Mouse (Mus musculus) thymus, postnatal 0 days (tissue): ENCODE data around the gene Itgb3. TPM values are rescaled to one million over a fixed set of nuclear protein-coding genes. Genes with fewer than 3 reads are reported as not detected.

Experiments used
- DNase-seq: peaks from one replicate; pipeline ENCODE4 v3.0.0-alpha.2; 2015; ENCODE audit warnings: low spot score
- polyA plus RNA-seq: library from polyadenylated mRNA; unstranded; fragments of >200 nt; fragmentation: Nextera tagmentation; extraction: Ambion mirVana; gene quantifications from 2 replicates; pipeline ENCODE4 v1.2.1, GENCODE M21; 2015

The Itgb3 gene
- polyA plus RNA-seq, 1 experiment from 2014 or later = 2.8 TPM

DNA sequence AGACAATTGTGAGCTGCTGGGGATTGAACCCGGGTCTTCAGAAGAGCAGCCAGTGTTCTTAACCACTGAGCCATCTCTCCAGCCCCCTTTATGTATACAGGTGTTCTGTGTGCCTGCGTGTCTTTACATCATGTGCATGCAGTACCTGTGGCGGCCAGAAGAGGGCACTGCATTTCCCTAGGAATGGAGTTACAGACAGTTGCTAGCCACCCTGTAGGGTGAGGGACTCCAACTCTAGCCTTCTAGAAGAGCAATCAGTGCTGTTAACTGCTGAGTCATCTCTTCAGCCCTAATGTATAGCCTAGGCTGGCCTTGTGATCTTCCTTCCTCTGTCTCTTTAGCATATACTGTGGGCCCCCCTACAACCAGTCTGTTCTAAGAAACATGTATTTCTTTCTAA, 40.8 kb downstream of the Itgb3 start:
- peak; percentile 47 for DNase-seq

DNA sequence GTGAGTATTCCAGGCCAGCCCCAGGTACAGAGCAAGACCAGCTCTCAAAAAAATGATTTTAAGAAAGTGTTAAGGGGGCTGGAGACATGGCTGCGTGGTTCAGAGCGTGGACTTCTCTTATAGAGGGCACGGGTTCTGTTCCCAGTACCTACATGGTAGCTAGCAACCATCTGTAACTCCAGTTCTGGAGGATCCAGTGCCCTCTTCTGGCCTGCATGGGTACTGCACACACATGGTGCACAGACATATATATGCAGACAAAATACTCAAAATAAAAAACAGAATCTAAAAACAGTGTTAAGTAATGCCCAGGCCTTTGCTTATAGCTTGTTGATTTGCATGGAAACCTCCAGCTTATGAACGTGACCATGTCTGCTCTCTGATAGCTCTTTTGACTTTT, 52.8 kb downstream of the Itgb3 start:
- no peak for DNase-seq

DNA sequence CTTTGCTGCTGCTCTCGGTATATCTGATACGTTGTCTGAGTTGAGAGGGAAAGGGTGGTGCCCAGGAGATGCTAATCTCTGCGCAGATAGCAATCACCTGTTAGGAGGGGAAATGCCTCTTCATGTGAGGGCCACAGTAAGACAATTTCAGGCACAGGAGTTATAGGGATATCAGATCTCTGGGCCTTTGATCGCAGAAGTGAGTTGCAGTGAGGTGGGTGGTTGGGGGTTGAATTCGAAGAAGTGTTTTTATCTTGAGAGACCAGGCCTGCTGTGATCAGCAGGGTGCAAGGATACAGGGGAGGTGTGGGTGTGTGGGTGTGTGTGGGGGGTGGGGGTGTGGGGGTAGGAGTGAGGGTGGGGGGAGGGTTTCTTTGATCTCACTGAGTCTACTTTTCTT, 53.3 kb downstream of the Itgb3 start:
- DNase-seq = peak; percentile 37

DNA sequence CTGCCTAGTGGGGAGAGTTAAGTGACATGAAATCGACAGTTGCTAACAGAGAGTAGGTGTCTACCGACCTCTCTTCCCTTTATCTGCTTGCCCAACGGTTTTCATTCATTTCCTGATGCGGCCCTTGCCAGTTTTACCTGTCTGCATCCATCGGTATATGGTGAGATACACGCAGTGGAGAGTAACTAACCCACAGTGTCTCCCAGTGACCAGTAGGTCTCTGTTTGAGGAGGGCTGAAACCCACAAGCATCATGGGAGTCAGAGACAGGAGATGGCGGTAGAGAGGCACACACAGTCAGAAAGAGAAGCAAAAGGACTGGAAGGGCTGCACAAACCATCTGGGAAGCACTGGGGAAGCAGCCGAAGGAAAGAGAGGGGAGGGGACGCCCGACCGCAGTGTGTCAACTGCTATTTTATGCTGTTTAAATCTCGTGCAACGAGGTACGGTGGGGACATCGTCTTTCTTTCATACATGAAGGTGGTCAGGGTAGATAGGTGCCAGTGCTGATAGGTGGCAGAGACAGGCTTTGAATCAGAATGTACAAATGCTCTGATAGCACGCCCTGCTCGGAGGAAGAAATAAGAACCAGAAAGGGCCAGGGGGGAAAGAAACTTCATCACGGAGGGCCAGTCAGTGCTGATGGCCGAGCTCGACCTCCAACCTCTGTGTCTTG, 53.9 kb downstream of the Itgb3 start:
- DNase-seq = peak; percentile 56

DNA sequence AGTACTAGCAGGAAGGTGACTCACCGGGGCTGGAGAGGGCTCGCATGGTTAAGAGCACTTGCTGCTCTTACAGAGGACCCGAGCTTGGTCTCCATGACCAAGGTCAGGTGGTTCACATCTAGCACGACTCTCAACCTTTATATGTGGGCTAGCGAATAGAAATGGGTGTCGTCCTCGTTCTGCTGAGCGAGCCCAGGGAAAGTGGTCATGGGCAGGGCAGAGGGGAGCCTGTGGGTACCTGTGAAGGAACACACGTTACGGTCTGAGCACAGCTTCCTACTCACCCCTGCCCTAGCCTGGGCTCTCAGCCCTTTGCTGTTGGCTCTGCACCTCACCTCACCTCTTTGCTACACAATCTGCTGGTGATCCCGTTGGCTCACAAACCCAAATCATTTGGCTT, 54.8 kb downstream of the Itgb3 start:
- no peak for DNase-seq

DNA sequence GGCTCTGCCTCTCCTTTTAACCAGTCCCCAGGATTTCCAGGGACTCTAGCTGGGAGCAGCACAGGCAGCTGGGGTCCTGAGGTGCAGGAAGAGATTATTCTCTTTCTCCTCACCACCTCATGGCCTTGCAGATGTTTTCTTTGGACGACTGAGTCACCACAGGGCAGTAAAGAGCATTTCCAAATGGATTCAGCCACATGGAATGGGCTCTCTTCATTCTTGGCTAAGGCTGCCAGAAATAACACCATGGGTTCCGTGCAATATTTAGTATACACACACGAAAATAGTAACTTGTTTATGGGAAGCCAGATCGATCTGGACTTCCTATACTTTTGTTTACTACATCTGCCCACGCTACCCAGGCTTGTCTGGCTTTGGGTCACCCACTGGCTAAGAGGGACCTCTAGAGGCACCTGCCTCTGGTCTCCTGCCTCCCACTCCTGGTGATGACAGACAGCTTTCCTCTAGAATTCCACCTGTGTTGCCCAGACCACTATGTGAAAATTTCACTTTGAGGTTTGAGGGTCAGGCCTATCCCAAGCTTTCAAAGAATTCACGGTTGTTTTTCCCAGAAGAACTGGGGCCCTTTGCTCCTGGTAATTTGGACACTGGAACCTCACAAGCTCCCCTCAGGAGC, 55.6 kb downstream of the Itgb3 start:
- no peak for DNase-seq

DNA sequence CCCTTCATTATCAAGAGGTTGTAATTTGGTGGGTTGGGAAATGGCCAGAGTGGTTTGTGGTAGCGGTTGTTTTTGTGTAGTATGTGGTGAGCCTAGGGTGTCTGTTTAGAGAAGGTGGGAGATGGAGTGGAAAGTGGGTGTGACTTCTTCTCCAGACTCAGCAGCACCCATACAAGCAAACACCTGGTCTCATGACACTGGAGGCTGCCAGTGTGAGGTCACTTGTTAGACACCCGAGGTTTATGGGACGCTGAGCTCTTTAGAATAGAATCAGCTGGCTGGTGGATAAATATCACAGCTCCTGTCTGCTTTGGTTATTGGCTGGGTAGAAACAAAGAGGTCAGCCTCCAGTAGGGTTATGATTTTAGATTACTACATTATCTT, 56.1 kb downstream of the Itgb3 start:
- DNase-seq = peak; percentile 66

DNA sequence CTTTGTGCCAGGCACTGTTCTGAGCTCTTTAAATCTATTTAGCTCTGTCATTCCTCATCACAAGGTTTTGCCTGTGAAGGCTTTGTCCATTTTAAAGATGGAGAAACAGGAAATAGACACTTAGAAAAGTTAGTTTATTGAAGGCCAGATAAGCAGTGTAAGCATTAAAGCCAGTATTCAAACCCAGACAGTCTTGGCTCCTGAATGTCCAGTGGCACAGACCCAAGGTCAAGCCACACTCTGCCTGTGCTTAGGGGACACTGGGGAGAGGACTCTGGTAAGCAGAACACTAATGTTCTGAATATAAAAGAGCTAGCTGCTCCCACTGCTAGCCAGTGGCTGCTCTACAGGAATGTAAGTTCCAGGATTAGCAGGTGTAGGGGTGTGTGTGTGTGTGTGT, 56.6 kb downstream of the Itgb3 start:
- no peak for DNase-seq

DNA sequence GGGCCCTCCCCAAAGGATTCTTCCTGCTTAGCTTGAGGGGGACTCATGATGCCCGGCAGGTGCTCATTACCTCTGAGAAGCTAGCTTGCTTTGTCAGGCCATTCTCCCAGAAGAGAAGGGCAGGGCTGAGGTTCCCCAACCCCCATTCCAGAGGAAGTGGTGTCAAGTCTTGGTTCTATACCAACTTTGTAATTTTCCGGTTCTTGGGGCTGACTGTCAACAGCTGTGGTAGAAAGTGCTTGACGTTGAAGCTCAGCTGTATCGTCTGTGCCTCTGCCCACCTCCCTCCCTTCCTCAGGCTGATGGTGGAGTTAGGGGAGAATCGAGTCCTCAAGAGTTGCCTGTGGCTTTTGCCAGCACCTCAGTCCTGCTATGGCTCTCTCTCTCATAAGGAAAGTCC, 59.6 kb downstream of the Itgb3 start:
- peak; percentile 86 for DNase-seq

DNA sequence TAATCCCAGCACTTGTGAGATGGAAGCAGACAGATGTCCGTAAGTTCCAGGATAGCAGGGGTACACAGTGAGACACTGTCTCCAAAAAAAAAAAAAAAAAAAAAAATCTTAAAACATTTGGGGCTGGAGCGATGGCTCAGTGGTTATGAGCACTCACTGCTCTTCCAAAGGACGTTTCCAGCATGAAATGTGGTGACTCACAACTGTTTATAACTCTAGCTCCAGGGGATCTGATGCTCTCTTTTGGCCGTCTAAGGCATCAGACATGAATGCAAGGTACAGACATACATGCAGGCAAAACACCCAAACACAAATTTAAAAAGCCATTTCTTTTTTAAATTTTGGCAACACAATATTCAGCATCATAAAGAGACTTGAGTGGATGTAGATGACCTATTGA, 65.6 kb downstream of the Itgb3 start:
- no peak for DNase-seq

DNA sequence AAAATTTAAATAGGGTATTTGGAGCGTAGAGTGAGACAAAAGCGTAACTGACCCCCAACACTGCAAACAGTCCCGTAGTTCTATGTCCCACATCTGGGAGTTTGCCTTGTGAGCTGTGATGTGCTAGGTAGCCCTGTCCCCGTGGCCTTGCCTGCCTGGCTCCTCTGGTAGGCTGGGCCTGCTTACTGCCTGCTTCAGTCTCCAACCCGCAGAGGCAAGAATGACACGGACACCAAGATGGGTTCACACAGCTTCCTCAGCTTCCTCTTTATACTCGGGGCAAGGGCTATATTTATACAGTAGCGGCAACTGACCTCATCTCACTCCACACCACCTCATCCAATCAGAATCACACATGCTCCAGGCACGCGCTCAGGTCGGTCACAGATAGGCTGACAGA, 67.0 kb downstream of the Itgb3 start:
- DNase-seq = no peak

DNA sequence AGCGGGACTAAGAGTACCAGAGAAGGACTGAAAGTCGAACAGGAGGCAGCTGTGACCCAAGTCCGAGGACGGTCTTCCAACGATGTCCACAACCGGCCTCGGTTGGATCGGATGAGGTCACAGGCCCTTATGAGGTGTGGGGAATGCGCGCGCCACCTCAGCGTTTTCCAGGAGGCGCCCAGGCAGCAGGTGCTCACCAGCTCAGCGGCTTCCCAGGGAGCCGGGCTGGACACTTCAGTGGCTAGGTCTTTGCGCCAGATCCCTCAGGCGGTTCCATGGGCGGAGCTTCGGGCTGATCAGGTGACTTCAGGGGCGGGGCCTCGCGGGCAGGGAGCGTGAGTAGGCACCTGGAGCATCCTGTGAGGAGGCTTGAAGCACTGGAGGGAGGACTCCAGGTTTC, 77.7 kb downstream of the Itgb3 start, which contains the start of gene Gm11639:
Gene Gm11639, plus strand, starts transcription at position 160 of the 400 bp plus-strand sequence.
- no peak for DNase-seq

DNA sequence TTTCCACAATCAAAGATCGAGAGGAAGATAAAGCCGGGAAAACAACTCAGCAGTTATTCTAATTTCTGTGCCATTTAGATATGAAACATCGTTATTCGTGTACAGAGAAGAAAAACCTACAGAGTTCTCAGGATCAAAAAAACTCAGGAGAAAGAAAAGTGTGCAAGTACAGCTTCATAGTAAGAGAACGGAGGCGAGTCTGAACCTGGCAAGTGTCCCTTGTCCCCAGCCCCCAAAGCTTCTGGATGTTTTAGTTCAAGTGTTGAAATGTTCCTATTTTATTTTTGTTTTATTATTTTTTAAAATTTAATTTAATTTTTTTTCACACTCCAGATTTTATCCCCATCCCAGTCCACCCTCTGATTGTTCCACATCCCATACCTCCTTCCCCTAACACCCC, 85.4 kb downstream of the Itgb3 start:
- DNase-seq = no peak

DNA sequence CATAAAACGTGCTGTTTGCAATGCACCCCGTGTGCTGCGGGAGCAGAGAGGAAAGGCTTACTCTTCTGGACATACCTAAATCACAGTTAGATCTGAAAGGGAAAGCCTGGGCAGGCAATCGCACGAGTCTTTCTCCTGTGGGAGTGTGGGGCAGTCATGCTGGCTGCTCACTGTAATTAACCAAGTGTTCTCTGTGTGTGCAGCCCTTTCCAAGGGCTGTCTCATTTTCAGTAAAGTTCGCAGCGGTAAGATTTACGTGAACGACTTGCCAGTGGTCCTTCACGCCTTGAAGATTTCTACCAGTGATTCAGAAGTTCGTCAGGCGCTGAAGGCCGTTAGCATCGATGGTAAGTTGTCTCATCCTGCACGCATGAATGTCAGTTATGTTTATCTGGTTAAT, 96.3 kb downstream of the Itgb3 start:
- DNase-seq = no peak

DNA sequence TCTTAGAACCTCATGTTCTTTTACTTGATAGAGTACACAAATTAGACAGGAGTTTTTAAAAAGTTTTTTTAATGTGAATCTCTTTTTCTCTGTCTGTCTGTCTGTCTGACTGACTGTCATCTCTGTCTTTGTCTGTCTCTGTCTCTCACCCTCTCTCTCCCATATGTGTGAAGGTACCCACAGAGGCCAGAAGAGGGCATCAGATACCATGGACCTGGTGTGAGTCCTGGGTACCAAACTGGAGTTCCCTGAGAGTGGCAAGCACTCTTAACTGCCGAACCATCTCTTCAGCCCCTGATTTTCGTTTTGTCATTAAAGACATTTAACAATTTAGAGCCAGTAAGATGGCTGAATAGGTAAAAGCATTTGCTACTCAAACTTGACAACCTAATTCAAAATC, 99.3 kb downstream of the Itgb3 start:
- DNase-seq = no peak

Other genes starting within 250 kb of the Itgb3 start
- gene Kansl1, start 139.1 kb upstream of the Itgb3 start, polyA plus RNA-seq = 17.5 and 18.3 TPM in 2 replicates
- gene Cdc27, start 57.4 kb upstream of the Itgb3 start, polyA plus RNA-seq = 30.0 and 33.7 TPM in 2 replicates
- gene Myl4, start 57.3 kb upstream of the Itgb3 start, polyA plus RNA-seq = 7.7 and 9.4 TPM in 2 replicates
- 0.03 TPM in 2 replicates for gene Gm11639, start 77.7 kb downstream of the Itgb3 start, polyA plus RNA-seq